Mouse (Mus musculus): Measurements from ENCODE around the gene Pygo2. TPM values are rescaled to one million over a fixed set of nuclear protein-coding genes. Genes with fewer than 3 reads are reported as not detected.
"Not testable (repeated sequence)": the region's sequence is repeated elsewhere in the genome, so short reads cannot be mapped to it uniquely, and the experiment has no call there.

Gene Pygo2
- polyA plus RNA-seq, 1 experiment from 2014 or later = 47.1 TPM

GRCm38 (mm10) chr3:89422556-89423205 is 7.3 kb upstream of the Pygo2 start:
- ATAC-seq (ENCODE audit: low FRiP score) (no peak), DNase-seq (ENCODE audit: low spot score) (no peak)
- Histone ChIP-seq H3K4me1 (replicated peaks; ENCODE audit: control insufficient read depth, insufficient read depth, low read length) (peaks cover 24% of the 10 kb centered on the region), H3K4me3 (replicated peaks; ENCODE audit: low read length) (peak overlapping the region; percentile 27; the same call in 1 of the 2 replicates), H3K9ac (no peak overlapping the region), H3K36me3 (replicated peaks; ENCODE audit: control insufficient read depth, insufficient read depth) (peaks cover 22% of the 10 kb centered on the region), H3K9me3 (ENCODE audit: control insufficient read depth, low read length) (no peaks in the 10 kb centered on the region), H3K27me3 (ENCODE audit: control insufficient read depth, insufficient read depth, low read length) (no peaks in the 10 kb centered on the region), H3K4me2 (replicated peaks) (peak overlapping the region; percentile 56), H3K27ac (no peak overlapping the region)
- 71% methylated on average over 6 of the region's 6 CpGs for WGBS

GRCm38 (mm10) chr3:89424416-89425140 is 5.4 kb upstream of the Pygo2 start:
- Histone ChIP-seq H3K9me3 (ENCODE audit: control insufficient read depth, low read length) (no peaks in the 10 kb centered on the region), H3K4me3 (replicated peaks; ENCODE audit: low read length) (no peak overlapping the region), H3K27ac (no peak overlapping the region), H3K27me3 (ENCODE audit: control insufficient read depth, insufficient read depth, low read length) (no peaks in the 10 kb centered on the region), H3K9ac (no peak overlapping the region), H3K4me2 (replicated peaks) (no peak overlapping the region), H3K4me1 (replicated peaks; ENCODE audit: control insufficient read depth, insufficient read depth, low read length) (peaks cover 18% of the 10 kb centered on the region), H3K36me3 (replicated peaks; ENCODE audit: control insufficient read depth, insufficient read depth) (peaks cover 27% of the 10 kb centered on the region)
- DNase-seq (ENCODE audit: low spot score) = no peak
- ATAC-seq (ENCODE audit: low FRiP score) = no peak
- 88% methylated on average over 5 of the region's 5 CpGs for WGBS

GRCm38 (mm10) chr3:89425141-89425525 is 4.9 kb upstream of the Pygo2 start:
- Histone ChIP-seq H3K27me3 (ENCODE audit: control insufficient read depth, insufficient read depth, low read length) (no peaks in the 10 kb centered on the region), H3K27ac (no peak overlapping the region), H3K4me3 (replicated peaks; ENCODE audit: low read length) (no peak overlapping the region), H3K9me3 (ENCODE audit: control insufficient read depth, low read length) (no peaks in the 10 kb centered on the region), H3K4me1 (replicated peaks; ENCODE audit: control insufficient read depth, insufficient read depth, low read length) (peaks cover 14% of the 10 kb centered on the region), H3K4me2 (replicated peaks) (no peak overlapping the region), H3K36me3 (replicated peaks; ENCODE audit: control insufficient read depth, insufficient read depth) (peaks cover 27% of the 10 kb centered on the region), H3K9ac (no peak overlapping the region)
- DNase-seq (ENCODE audit: low spot score) = no peak
- WGBS = 87% methylated on average over 5 of the region's 5 CpGs
- no peak for ATAC-seq (ENCODE audit: low FRiP score)

GRCm38 (mm10) chr3:89425876-89426275 is 4.1 kb upstream of the Pygo2 start:
- Histone ChIP-seq H3K27ac (no peak overlapping the region), H3K36me3 (replicated peaks; ENCODE audit: control insufficient read depth, insufficient read depth) (peaks cover 27% of the 10 kb centered on the region), H3K9me3 (ENCODE audit: control insufficient read depth, low read length) (no peaks in the 10 kb centered on the region), H3K9ac (no peak overlapping the region), H3K4me3 (replicated peaks; ENCODE audit: low read length) (no peak overlapping the region), H3K4me1 (replicated peaks; ENCODE audit: control insufficient read depth, insufficient read depth, low read length) (peaks cover 14% of the 10 kb centered on the region), H3K4me2 (replicated peaks) (no peak overlapping the region), H3K27me3 (ENCODE audit: control insufficient read depth, insufficient read depth, low read length) (no peaks in the 10 kb centered on the region)
- DNase-seq (ENCODE audit: low spot score) = no peak
- WGBS = 88% methylated on average over 4 of the region's 4 CpGs
- no peak for ATAC-seq (ENCODE audit: low FRiP score)

GRCm38 (mm10) chr3:89429021-89429420 is 993 bp upstream of the Pygo2 start:
- H3K4me3 ChIP-seq (replicated peaks; ENCODE audit: low read length); H3K27ac ChIP-seq; H3K9ac ChIP-seq; H3K27me3 ChIP-seq (ENCODE audit: control insufficient read depth, insufficient read depth, low read length); H3K9me3 ChIP-seq (ENCODE audit: control insufficient read depth, low read length); H3K4me2 ChIP-seq (replicated peaks); DNase-seq (ENCODE audit: low spot score); ATAC-seq (ENCODE audit: low FRiP score): not testable (repeated sequence)
- WGBS = 91% methylated on average over 7 of the region's 7 CpGs
- peaks cover 46% of the 10 kb centered on the region for H3K36me3 ChIP-seq (replicated peaks; ENCODE audit: control insufficient read depth, insufficient read depth)
- H3K4me1 ChIP-seq (replicated peaks; ENCODE audit: control insufficient read depth, insufficient read depth, low read length) = peaks cover 15% of the 10 kb centered on the region

GRCm38 (mm10) chr3:89432606-89433005 is 2.6 kb downstream of the Pygo2 start:
- DNase-seq (ENCODE audit: low spot score) (no peak), ATAC-seq (ENCODE audit: low FRiP score) (no peak)
- no peaks in the 10 kb centered on the region for H3K9me3 ChIP-seq (ENCODE audit: control insufficient read depth, low read length)
- WGBS = 96% methylated on average over 8 of the region's 8 CpGs
- H3K4me1 ChIP-seq (replicated peaks; ENCODE audit: control insufficient read depth, insufficient read depth, low read length) = peaks cover 18% of the 10 kb centered on the region
- H3K36me3 ChIP-seq (replicated peaks; ENCODE audit: control insufficient read depth, insufficient read depth) = peaks cover 34% of the 10 kb centered on the region
- H3K4me3 ChIP-seq (replicated peaks; ENCODE audit: low read length) = no peak overlapping the region
- no peak overlapping the region for H3K27ac ChIP-seq
- H3K27me3 ChIP-seq (ENCODE audit: control insufficient read depth, insufficient read depth, low read length) = no peaks in the 10 kb centered on the region
- H3K4me2 ChIP-seq (replicated peaks) = no peak overlapping the region
- H3K9ac ChIP-seq = no peak overlapping the region

GRCm38 (mm10) chr3:89434532-89434931 is 4.5 kb downstream of the Pygo2 start:
- Histone ChIP-seq H3K9ac (0 out of 2 replicates have a peak overlapping the region, but pooled peaks have one; percentile 13), H3K4me3 (replicated peaks; ENCODE audit: low read length) (no peak overlapping the region), H3K4me2 (replicated peaks) (no peak overlapping the region), H3K9me3 (ENCODE audit: control insufficient read depth, low read length) (no peaks in the 10 kb centered on the region), H3K4me1 (replicated peaks; ENCODE audit: control insufficient read depth, insufficient read depth, low read length) (peaks cover 18% of the 10 kb centered on the region), H3K27me3 (ENCODE audit: control insufficient read depth, insufficient read depth, low read length) (no peaks in the 10 kb centered on the region), H3K36me3 (replicated peaks; ENCODE audit: control insufficient read depth, insufficient read depth) (peaks cover 27% of the 10 kb centered on the region), H3K27ac (no peak overlapping the region)
- WGBS = 90% methylated on average over 11 of the region's 11 CpGs
- no peak for ATAC-seq (ENCODE audit: low FRiP score)
- no peak for DNase-seq (ENCODE audit: low spot score)

GRCm38 (mm10) chr3:89435041-89435440 is 5.0 kb downstream of the Pygo2 start:
- H3K9me3 ChIP-seq (ENCODE audit: control insufficient read depth, low read length) = no peaks in the 10 kb centered on the region
- peaks cover 27% of the 10 kb centered on the region for H3K36me3 ChIP-seq (replicated peaks; ENCODE audit: control insufficient read depth, insufficient read depth)
- H3K9ac ChIP-seq = no peak overlapping the region
- DNase-seq (ENCODE audit: low spot score) = no peak
- WGBS = 64% methylated on average over 7 of the region's 7 CpGs
- no peaks in the 10 kb centered on the region for H3K27me3 ChIP-seq (ENCODE audit: control insufficient read depth, insufficient read depth, low read length)
- no peak overlapping the region for H3K4me3 ChIP-seq (replicated peaks; ENCODE audit: low read length)
- no peak for ATAC-seq (ENCODE audit: low FRiP score)
- H3K4me2 ChIP-seq (replicated peaks) = no peak overlapping the region
- H3K4me1 ChIP-seq (replicated peaks; ENCODE audit: control insufficient read depth, insufficient read depth, low read length) = peaks cover 18% of the 10 kb centered on the region
- no peak overlapping the region for H3K27ac ChIP-seq

GRCm38 (mm10) chr3:89436176-89437113 is 6.4 kb downstream of the Pygo2 start, which contains the start of gene Pbxip1:
TSS of gene Pbxip1 (plus strand) at chr3:89436706.
- DNase-seq (ENCODE audit: low spot score) = peak; percentile 50
- no peaks in the 10 kb centered on the region for H3K9me3 ChIP-seq (ENCODE audit: control insufficient read depth, low read length)
- peak within 1 kb of the TSS; percentile 46 for H3K4me2 ChIP-seq (replicated peaks)
- H3K36me3 ChIP-seq (replicated peaks; ENCODE audit: control insufficient read depth, insufficient read depth) = peaks cover 27% of the 10 kb centered on the region
- H3K27me3 ChIP-seq (ENCODE audit: control insufficient read depth, insufficient read depth, low read length) = no peaks in the 10 kb centered on the region
- H3K4me3 ChIP-seq (replicated peaks; ENCODE audit: low read length) = peak within 1 kb of the TSS; percentile 22
- H3K4me1 ChIP-seq (replicated peaks; ENCODE audit: control insufficient read depth, insufficient read depth, low read length) = peaks cover 11% of the 10 kb centered on the region
- H3K9ac ChIP-seq = peak within 1 kb of the TSS; percentile 38; the same call in 1 of the 2 replicates
- peak; percentile 59; the same call in 1 of the 2 replicates for ATAC-seq (ENCODE audit: low FRiP score)
- no peak within 1 kb of the TSS for H3K27ac ChIP-seq
- WGBS = 5% methylated on average over 16 of the region's 16 CpGs
